Mouse (Mus musculus) embryonic fibroblast, embryonic 13.5 days (primary cell): ENCODE results near the gene Sardh.

Experiments
- CTCF ChIP-seq: IDR thresholded peaks from 2 replicates; pipeline ENCODE4 v1.5.1; 2011; ENCODE audit warnings: mild to moderate bottlenecking, control low read depth, low read length, moderate library complexity, borderline replicate concordance; ENCODE audit not compliant: insufficient read depth
- POLR2A ChIP-seq: IDR thresholded peaks from 2 replicates; pipeline ENCODE4 v1.6.1; 2011; ENCODE audit warnings: low read depth, mild to moderate bottlenecking, control low read depth, low read length, moderate library complexity

GRCm38 (mm10) chr2:27146840-27147239 is 101.3 kb downstream of the Sardh start:
- TF ChIP-seq POLR2A (no peak), CTCF (no peak)
